Mouse (Mus musculus): Measurements from ENCODE around the gene Kcnmb1.

Kcnmb1 gene

DNA sequence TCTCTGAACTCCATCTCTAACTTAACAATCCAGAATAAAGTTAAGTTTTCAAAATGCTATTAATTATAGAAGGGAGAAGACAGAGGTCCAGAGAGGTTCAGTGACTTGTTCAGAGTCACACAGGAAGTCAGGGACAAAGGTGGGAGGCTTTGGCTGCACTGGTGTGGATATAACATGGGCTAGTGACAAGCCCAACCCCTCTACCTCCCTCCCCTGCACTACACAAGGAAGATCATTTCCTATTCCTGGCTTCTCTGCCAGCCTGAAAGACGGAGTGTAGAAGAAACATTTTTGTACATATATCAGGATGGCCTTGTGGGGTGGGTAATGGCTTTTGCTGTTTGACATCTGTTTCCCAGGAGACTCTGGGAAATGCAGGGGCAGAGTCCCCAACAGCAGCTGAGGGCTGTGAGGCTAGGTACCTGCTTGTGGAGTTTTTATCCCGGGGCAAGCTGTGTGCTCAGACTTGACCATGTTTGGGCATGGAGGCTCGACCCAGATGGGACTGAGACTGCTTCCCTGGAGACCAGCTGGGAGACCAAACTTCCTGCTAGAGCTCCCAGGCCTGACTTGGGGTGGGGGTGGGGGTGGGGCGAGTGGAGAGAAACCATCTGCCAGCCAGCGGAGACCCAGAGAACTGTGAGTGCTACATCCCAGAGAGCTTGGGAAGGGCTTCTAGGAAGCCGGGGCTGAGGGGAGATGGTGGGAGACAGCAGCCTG is at the start of gene Kcnmb1:
Kcnmb1 (plus strand) TSS at position 326 of the 720 bp plus-strand sequence.
- DNase-seq (ENCODE audit: low spot score): no peak

DNA sequence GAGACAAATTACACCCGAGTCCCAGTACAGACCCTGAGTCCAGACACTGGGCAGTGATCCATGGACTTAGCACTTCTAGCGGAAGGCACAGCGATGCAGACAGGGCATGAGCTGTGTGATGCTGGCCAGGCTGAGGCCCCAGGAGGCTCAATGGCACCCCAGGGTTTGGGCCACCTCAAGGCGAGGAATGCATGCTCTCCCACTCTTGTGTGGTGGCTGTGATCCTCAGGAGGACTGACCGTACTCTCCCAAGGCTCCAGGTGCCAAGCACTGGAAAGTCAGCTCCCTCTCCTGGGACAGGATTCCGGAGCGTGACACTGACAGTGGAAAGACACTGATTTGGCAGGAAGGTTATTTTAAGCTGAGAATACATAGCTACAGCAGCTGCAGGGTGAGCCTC is 49.8 kb upstream of the Kcnmb1 start:
- no peak for DNase-seq (ENCODE audit: low spot score)

DNA sequence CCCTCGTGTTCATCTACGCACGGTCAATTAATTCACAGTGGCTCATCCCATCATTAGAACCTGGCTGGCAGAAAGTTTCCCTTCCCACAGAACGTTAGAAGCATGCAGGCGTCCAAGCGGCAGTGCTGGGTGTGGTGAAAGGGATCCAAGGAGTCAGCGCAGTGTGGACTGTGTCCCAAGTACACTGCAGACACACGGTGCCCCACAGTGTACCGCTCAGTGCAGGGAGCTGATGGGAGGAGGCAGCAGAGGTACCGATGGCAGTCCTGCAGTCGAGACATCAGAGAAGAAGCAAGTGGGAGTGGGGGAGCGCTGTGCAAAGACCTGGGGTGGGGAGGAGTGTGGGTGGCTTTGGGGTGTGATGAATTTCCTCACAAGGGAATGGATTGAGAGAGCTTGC is 48.6 kb upstream of the Kcnmb1 start:
- no peak for DNase-seq (ENCODE audit: low spot score)

DNA sequence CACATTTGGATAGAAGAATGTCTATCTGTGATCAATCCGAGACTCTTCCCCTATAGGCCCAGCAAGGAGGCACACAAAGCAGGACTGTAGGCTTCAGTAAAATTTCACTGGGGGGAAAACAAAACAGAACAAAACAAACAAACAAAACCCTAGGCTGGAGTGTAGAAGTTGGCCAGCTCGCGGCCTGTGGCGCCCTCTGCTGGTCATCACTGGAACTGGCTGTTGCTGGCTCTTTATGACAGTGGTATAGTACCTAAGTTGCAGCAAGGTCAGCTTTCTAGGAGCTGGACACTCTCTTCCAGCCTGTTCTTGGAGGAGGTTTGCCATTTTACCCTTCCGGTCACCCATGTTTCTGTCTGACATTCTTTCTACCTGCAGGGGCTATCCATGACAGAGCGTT is 45.2 kb upstream of the Kcnmb1 start:
- DNase-seq (ENCODE audit: low spot score): no peak

GRCm38 (mm10) chr11:33918424-33918823 is 44.4 kb upstream of the Kcnmb1 start:
- no peak for DNase-seq (ENCODE audit: low spot score)

- no peak for DNase-seq (ENCODE audit: low spot score)
These were observed 43.0 kb upstream of the Kcnmb1 start for GRCm38 (mm10) chr11:33919826-33920225.

- no peak for DNase-seq (ENCODE audit: low spot score)
These were observed 41.4 kb upstream of the Kcnmb1 start for GRCm38 (mm10) chr11:33921451-33921850.

GRCm38 (mm10) chr11:33923031-33923430 is 39.8 kb upstream of the Kcnmb1 start:
- no peak for DNase-seq (ENCODE audit: low spot score)

DNA sequence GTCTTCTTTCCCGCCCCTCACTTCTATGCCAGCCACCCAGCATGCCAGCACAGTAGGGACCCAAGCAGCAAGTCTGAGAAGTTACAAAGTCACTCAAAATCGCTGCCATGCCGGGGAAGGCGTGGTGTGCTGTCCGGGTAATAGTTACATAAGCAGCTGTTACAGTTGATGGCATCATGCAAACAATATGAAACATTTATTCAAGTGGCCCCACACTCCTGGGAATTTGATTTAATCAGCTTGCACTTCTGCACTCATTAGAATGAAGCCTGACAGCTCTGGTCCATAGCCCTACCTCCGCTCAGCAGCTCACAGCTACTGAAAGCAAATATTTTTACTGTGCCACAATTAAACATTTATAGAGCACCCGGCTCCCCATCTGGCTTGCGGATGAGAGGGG is 37.0 kb upstream of the Kcnmb1 start:
- no peak for DNase-seq (ENCODE audit: low spot score)

GRCm38 (mm10) chr11:33926551-33926950 is 36.3 kb upstream of the Kcnmb1 start:
- DNase-seq (ENCODE audit: low spot score): no peak

DNA sequence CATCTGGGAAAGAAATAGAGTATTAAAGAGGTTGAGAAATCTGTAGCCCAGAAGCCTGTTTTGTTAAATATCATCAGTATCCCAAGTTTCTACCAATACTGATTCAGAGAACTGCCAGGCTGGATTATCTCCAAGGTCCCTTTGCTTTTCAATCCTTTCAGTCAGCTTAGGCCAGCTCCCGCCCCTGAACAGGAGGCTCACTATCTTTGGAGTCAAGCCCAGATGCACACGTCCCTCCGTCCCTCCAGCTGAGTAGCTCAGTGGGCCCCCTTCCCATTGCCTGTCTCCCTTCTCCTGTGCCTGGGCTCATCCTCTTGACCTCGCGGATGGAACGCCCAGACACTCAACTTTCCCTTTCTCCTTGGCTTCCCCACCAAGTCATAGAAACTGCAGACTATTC is 35.5 kb upstream of the Kcnmb1 start:
- DNase-seq (ENCODE audit: low spot score): no peak

GRCm38 (mm10) chr11:33927836-33928235 is 35.0 kb upstream of the Kcnmb1 start:
- no peak for DNase-seq (ENCODE audit: low spot score)

DNA sequence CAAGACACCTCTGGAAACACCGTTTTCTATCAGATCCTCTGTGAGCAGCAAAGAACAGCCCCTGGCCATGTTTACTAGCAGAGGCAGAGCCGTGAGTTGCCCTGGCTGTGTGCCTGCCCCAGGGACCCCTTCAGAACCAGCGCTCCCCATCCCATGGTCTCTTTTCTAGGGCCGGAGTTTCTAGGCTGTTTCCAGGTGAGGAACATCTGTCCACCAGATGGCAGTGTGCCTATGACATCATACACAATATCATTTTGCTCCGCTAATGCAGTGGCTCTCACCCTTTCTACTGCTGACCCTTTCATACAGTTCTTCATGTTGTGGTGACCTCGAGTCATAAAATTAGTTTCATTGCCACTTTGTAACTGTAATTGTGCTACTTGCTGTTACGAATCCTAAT is 34.2 kb upstream of the Kcnmb1 start:
- no peak for DNase-seq (ENCODE audit: low spot score)

DNA sequence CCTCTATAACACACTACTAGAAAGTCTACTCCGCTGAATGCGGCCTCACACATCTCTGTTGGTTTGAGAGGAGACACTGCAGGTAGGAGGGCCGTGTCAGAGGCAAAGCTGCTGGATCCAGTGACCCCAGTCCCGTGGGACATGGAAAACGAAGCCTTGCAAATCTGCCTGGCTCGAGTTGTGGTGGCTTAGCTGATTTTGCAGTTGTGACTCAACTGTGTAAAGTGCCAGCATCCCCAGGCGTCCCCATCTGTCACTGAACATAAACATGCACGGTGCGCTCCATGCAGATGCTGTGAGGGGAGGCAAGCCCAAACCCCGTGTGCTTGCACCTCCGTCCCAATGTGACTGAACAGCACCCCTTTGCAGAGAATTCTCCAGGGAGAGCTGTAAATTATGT is 33.4 kb upstream of the Kcnmb1 start:
- DNase-seq (ENCODE audit: low spot score): no peak

GRCm38 (mm10) chr11:33931836-33932385 is 30.9 kb upstream of the Kcnmb1 start:
- DNase-seq (ENCODE audit: low spot score): no peak

- no peak for DNase-seq (ENCODE audit: low spot score)
These were observed 30.3 kb upstream of the Kcnmb1 start for GRCm38 (mm10) chr11:33932386-33933111.

GRCm38 (mm10) chr11:33934286-33934685 is 28.5 kb upstream of the Kcnmb1 start:
- DNase-seq (ENCODE audit: low spot score): no peak

- no peak for DNase-seq (ENCODE audit: low spot score)
These were observed 25.2 kb upstream of the Kcnmb1 start for GRCm38 (mm10) chr11:33937641-33938040.

DNA sequence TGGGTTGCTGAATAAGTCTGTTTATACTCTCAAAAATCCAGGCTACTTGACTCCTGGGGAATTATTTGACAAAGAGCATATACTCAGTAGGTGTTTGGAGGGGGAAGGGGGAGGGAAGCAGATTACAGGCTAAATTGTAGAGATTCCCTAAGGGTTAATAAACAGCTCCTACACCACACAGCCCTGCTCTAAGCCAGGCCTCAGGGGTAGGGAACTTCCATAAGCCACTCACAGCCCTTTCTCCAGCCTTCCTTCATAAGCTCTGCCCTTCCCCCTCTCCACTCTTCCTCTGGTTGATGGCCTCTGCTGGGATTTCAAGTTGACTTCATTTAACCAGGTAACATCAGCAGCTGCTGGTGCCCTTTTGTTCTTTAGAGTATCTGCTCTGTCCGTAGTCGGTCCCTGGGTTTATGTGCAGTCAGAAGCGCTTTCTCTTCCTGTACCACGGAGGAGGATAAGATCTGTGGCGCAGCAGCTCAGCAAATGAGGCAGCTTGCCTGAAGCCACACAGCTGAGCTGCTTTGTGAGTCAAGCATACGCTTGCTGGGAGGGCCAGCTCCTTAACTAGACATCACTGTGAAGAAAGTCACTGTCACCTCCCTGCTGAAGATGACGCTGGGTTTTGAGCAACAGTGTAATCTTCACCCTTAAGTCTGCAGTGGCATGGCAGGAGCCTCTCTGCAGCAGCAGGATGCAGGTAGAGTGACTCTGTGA is 24.1 kb upstream of the Kcnmb1 start:
- no peak for DNase-seq (ENCODE audit: low spot score)

DNA sequence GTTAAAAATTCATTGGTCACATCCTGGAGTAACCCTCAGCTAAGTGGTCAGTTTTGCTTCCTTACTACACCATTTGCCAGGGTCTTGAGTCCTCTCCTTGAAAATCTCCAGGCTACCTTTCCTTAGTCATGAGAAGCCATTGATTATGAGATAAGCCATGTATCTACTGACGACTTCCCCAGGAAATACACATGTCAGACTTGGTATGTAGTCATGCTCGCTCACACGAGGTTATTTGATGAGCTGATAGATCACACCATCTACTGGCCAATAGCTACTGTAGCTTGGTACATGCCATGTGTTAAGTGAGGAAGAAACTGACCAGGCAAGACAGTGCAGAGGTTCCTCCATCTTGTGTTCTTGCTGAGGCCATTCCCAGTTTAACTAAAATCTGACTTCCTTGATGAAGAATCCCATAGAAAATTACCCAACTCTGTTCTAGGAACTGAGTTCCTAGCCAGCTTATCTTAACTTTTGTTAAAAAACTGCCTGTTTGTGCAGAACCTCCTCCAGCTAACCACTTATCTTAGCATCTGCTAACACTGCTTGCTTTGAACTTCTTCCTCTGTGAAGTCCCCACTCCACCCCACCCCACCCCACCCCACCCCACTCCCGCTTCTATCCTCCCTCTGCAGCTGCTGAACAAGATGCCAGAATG is 23.2 kb upstream of the Kcnmb1 start:
- DNase-seq (ENCODE audit: low spot score): no peak

DNA sequence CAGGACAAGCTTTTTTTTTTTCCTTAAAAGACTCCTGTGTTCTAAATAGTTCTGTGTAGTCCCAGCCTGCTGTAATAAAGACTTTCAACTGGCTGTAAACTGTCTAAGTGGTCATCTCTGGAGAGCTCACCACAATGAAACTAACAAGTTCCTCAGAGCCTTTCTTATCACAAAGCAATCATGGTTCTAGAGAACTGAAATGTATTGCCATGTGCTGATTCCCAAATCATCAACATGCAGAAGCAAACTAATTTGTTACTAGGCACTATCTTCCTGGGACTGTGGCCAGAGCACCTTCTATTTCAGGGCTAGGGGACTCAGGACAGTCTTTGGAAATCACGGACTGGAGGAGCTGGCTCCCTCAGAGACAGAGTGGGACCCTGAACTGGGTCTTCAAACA is 19.2 kb upstream of the Kcnmb1 start:
- no peak for DNase-seq (ENCODE audit: low spot score)

DNA sequence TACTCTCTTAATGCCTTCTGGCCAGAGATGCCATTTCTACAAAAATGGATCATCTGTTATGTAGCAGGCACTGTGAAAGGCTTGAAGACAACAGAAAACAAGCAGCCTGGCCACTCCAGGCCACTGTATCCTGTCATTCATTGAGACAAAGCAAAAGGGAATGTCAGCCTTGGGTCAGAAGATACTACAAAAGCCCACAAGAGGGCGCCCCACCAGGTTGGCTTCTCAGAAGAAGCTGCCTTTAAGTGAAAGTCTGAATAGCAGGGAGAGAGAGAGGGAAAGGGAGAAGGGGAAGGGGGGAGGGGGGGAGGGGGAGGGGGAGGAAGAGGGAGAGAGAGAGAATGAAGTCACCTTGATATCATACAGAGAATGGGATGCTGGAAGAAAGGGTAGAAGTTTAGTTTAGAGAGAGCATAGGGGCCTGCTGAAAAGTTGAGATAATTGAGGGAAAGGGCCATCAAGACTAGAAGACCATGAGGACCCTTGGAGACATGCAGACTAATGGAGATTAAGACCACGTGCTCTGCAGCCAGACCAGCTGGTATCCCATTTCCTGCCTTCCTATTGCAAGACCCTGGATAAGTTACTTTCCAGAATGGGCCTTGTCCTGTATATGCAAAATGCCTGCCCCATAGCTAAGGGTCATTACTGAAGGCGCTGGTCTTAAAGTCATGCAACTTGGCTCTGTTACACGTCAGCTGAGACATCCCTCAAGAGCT is 18.6 kb upstream of the Kcnmb1 start:
- no peak for DNase-seq (ENCODE audit: low spot score)

Data from urinary bladder, postnatal 10 days (tissue).